Mouse (Mus musculus): ENCODE measurements around the gene Kifc3. TPM values are rescaled to one million over a fixed set of nuclear protein-coding genes. Genes with fewer than 3 reads are reported as not detected.

Kifc3 gene
- polyA plus RNA-seq, 1 experiment from 2014 or later = 3.2 TPM

DNA sequence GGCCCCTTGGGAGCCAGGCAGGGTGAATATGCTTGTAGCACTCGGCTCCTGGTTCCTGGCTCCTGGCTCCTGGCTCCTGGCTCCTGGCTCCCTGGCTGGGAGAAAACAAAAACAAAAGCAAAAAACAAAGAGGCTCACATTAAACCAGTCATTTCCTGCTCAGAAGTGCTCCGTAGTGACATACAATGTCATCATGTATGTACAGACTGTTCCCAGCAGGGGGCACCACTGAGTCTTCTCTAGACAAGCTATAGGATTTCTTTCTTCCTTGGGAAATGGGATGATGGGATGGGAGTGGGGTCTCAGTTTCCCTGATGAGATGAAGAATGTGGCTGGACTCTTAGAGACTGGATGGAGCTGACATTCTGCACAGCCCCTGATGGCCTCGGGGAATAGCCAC, 135.0 kb downstream of the Kifc3 start:
- H3K9ac ChIP-seq = no peak overlapping the region
- no peaks in the 10 kb centered on the region for H3K36me3 ChIP-seq
- no peak overlapping the region for H3K27ac ChIP-seq
- H3K27me3 ChIP-seq = no peaks in the 10 kb centered on the region
- DNase-seq (peak; percentile 54), ATAC-seq (ENCODE audit: low read depth) (no peak)
- no peak overlapping the region for H3K4me3 ChIP-seq (replicated peaks)
- no peaks in the 10 kb centered on the region for H3K9me3 ChIP-seq (replicated peaks)
- H3K4me1 ChIP-seq (replicated peaks) = 0 out of 2 replicates have a peak, but pooled peaks cover 3% of the 10 kb centered on the region
- WGBS (ENCODE audit: insufficient replicate concordance) = 40% methylated on average over 3 of the region's 3 CpGs
- no peak overlapping the region for H3K4me2 ChIP-seq

DNA sequence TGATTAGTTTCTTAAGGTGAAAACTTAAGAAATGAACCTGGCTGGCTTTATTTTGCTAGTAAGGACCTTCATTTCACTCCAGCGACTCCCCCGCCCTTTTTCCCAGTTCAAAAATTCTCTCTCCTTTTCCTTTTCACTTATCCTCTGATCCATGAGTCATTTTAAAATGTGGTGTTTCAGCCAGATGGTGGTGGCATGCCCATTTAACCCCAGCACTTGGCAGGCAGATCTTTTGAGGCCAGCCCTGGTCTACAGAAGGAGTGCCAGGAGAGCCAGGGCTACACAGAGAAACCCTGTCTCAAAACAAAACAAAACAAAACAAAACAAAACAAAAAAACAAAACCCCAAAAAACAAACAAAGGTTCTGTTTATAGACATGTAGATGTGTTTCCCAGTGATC, 138.1 kb downstream of the Kifc3 start:
- H3K9ac ChIP-seq = no peak overlapping the region
- 49% methylated on average over 2 of the region's 2 CpGs for WGBS (ENCODE audit: insufficient replicate concordance)
- H3K36me3 ChIP-seq = no peaks in the 10 kb centered on the region
- no peak for DNase-seq
- peaks cover 11% of the 10 kb centered on the region for H3K4me1 ChIP-seq (replicated peaks)
- no peaks in the 10 kb centered on the region for H3K27me3 ChIP-seq
- ATAC-seq (ENCODE audit: low read depth) = no peak
- no peaks in the 10 kb centered on the region for H3K9me3 ChIP-seq (replicated peaks)
- H3K4me3 ChIP-seq (replicated peaks) = no peak overlapping the region
- no peak overlapping the region for H3K27ac ChIP-seq
- no peak overlapping the region for H3K4me2 ChIP-seq

DNA sequence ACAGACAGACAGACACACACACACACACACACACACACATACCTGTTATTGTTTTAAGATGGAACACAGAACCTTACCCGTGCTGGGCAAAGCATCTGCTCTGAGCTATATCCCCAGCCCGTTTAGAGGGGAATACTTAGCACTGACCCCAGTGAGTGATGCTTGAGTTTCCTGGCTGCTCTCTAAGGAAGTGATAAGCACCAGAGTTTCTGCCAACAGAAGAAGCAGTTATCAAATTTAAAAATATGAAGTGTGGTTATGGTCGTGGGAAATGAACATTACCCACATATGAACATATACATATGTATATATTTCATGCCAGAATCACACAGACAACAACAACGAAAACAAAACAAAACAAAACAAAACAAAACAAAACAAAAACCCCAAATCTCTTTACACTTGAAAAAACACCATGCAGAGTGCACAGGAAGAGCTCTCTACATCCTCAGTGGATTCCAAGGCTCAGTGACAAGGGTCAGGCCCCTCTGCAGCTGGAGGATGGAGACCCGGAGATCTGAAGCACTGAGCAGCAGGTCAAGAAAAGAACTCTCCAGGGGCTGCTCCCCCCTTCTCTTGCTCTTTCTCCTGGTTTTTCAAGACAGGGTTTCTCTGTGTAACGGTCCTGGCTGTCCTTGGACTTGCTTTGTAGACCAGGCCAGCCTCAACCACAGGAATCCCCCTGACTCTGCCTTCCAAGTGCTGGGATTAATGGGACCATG, 142.6 kb downstream of the Kifc3 start:
- Histone ChIP-seq H3K27me3 (no peaks in the 10 kb centered on the region), H3K4me1 (replicated peaks) (peaks cover 48% of the 10 kb centered on the region), H3K4me3 (replicated peaks) (no peak overlapping the region), H3K4me2 (no peak overlapping the region), H3K36me3 (no peaks in the 10 kb centered on the region), H3K9me3 (replicated peaks) (no peaks in the 10 kb centered on the region), H3K27ac (peak overlapping the region; percentile 32; the same call in 1 of the 2 replicates), H3K9ac (no peak overlapping the region)
- ATAC-seq (ENCODE audit: low read depth) (no peak), DNase-seq (no peak)
- 34% methylated on average over 6 of the region's 6 CpGs for WGBS (ENCODE audit: insufficient replicate concordance)

DNA sequence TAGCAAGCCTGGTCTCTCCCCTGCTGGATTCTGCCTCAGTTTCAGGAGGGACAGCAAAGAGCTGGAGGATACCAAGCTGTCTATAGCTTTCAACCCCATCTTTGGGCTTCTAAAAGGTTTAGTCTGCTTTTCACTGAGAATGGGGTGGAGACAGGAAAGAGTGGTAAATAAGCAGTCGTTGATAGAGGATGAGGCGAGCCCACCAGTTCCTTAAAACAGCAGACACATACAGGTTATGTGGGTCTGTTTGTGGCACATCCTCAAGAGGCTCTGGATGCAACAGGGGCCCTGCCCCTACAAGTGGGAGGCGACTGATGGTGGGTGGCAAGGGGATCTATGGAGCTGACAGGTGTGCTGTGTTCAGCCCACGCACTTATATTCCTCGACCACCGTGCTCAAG, 144.0 kb downstream of the Kifc3 start:
- peaks cover 57% of the 10 kb centered on the region for H3K4me1 ChIP-seq (replicated peaks)
- no peak overlapping the region for H3K9ac ChIP-seq
- H3K9me3 ChIP-seq (replicated peaks) = no peaks in the 10 kb centered on the region
- H3K4me3 ChIP-seq (replicated peaks) = no peak overlapping the region
- no peak for ATAC-seq (ENCODE audit: low read depth)
- no peaks in the 10 kb centered on the region for H3K36me3 ChIP-seq
- H3K4me2 ChIP-seq = no peak overlapping the region
- DNase-seq = no peak
- WGBS (ENCODE audit: insufficient replicate concordance) = 17% methylated on average over 6 of the region's 6 CpGs
- peak overlapping the region; percentile 13; the same call in 1 of the 2 replicates for H3K27ac ChIP-seq
- H3K27me3 ChIP-seq = no peaks in the 10 kb centered on the region

DNA sequence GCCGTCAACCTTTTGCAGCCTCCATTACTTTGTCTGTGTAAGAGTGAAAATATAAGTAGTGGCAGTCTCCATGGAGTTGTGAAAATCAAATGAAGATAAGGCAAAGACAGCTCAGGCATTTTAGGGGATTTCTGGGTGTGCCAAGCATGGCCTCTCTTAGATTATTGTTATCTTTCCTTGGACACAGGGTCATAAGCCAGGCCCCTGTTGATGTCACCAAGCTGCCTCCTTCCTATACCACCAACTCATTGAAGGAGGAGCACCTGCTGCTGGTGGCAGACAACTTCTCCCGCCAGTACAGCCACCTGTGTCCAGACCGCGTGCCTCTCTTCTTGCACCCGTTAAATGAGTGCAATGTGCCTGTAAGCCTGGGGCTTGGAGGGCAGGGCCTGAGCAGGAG, 146.2 kb downstream of the Kifc3 start:
- no peaks in the 10 kb centered on the region for H3K27me3 ChIP-seq
- ATAC-seq (ENCODE audit: low read depth) (peak; percentile 85), DNase-seq (peak; percentile 58)
- H3K36me3 ChIP-seq = no peaks in the 10 kb centered on the region
- peaks cover 57% of the 10 kb centered on the region for H3K4me1 ChIP-seq (replicated peaks)
- H3K9me3 ChIP-seq (replicated peaks) = no peaks in the 10 kb centered on the region
- H3K9ac ChIP-seq = no peak overlapping the region; the same call in 1 of the 2 replicates
- 30% methylated on average over 5 of the region's 5 CpGs for WGBS (ENCODE audit: insufficient replicate concordance)
- no peak overlapping the region for H3K4me3 ChIP-seq (replicated peaks)
- peak overlapping the region; percentile 41 for H3K4me2 ChIP-seq
- H3K27ac ChIP-seq = peak overlapping the region; percentile 23

DNA sequence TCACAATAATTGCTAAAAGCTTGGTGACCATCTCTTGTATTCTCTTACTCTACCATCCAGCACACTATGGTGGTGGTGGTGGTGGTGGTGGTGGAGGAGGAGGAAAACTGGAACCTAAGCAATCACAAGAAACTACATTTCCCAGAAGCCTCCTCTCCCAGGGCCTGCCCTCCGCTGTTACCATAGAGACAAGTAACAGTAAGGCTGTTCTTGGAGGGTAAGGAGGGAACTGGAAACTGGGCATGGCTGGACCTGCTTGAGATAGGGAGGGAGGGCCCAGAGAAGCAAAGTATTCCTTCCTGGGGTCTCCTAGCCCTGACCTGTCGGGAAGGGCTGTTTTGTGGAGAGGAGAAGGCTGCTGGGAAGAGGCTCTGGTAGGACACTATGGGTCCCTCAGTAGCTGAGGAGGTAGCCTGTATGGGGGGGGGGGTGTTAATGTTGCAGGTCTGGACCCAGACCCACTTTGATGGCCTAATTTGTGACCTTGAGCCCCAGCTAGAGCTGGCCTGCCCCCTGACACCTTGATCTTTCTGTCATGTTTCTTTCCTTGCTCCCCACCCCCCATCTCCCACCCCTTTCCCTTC, 147.6 kb downstream of the Kifc3 start, which contains the start of gene Drc7:
TSS of gene Drc7 (plus strand) at position 177 of the 584 bp plus-strand sequence.
- DNase-seq (peak; percentile 21), ATAC-seq (ENCODE audit: low read depth) (peak; percentile 35; the same call in 1 of the 2 replicates)
- whole genome bisulfite sequencing (ENCODE audit: insufficient replicate concordance) = 30% methylated on average over 2 of the region's 2 CpGs
- Histone ChIP-seq H3K27ac (peak within 1 kb of the TSS; percentile 16; the same call in 1 of the 2 replicates), H3K9ac (no peak within 1 kb of the TSS), H3K36me3 (no peaks in the 10 kb centered on the region), H3K9me3 (replicated peaks) (no peaks in the 10 kb centered on the region), H3K4me3 (replicated peaks) (no peak within 1 kb of the TSS), H3K27me3 (no peaks in the 10 kb centered on the region), H3K4me2 (no peak within 1 kb of the TSS; the same call in 1 of the 2 replicates), H3K4me1 (replicated peaks) (peaks cover 52% of the 10 kb centered on the region)

DNA sequence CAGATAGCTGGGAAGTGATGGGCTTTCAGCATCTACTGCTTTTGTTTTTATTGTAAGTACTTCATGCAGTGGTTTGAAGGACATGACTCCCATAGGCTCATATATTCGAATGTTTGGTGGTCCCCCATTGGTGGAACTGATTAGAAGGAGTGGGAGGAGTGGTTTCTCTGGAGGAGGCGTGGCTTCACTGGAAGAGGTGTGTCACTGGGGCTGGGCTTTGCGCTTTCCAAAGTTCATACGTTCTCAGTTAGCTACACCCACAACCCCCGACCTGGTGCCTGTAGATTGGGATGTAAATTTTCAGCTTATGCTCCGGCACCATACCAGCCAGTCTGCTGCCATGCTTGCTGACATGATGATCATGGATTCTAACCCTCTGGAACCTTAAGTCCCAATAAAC, 148.2 kb downstream of the Kifc3 start:
- Histone ChIP-seq H3K27me3 (no peaks in the 10 kb centered on the region), H3K4me3 (replicated peaks) (no peak overlapping the region), H3K4me1 (replicated peaks) (peaks cover 48% of the 10 kb centered on the region), H3K9ac (no peak overlapping the region), H3K9me3 (replicated peaks) (no peaks in the 10 kb centered on the region), H3K27ac (no peak overlapping the region; the same call in 1 of the 2 replicates), H3K36me3 (no peaks in the 10 kb centered on the region), H3K4me2 (no peak overlapping the region)
- 38% methylated on average over 6 of the region's 6 CpGs for WGBS (ENCODE audit: insufficient replicate concordance)
- DNase-seq (peak; percentile 34), ATAC-seq (ENCODE audit: low read depth) (peak; percentile 57)

Other genes with a start within 250 kb of the Kifc3 start
- 42.7 and 55.6 TPM in 2 replicates for gene Adgrg1, start 228.1 kb downstream of the Kifc3 start, polyA plus RNA-seq (2015; fragmentation: Nextera tagmentation; extraction: Ambion mirVana)
- gene Adgrg3, start 185.1 kb downstream of the Kifc3 start, polyA plus RNA-seq (2015; fragmentation: Nextera tagmentation; extraction: Ambion mirVana) = 5.5 and 6.0 TPM in 2 replicates
- 0.19 and 0.21 TPM in 2 replicates for gene Drc7, start 147.7 kb downstream of the Kifc3 start, polyA plus RNA-seq (2015; fragmentation: Nextera tagmentation; extraction: Ambion mirVana)
- 14.8 and 15.4 TPM in 2 replicates for gene Katnb1, start 121.6 kb downstream of the Kifc3 start, polyA plus RNA-seq (2015; fragmentation: Nextera tagmentation; extraction: Ambion mirVana)
- gene Cngb1, start 103.8 kb upstream of the Kifc3 start, polyA plus RNA-seq (2015; fragmentation: Nextera tagmentation; extraction: Ambion mirVana) = not detected in 2 replicates
- not detected in 2 replicates for gene Tepp, start 107.8 kb upstream of the Kifc3 start, polyA plus RNA-seq (2015; fragmentation: Nextera tagmentation; extraction: Ambion mirVana)
- gene Zfp319, start 129.1 kb upstream of the Kifc3 start, polyA plus RNA-seq (2015; fragmentation: Nextera tagmentation; extraction: Ambion mirVana) = 0.78 and 1.2 TPM in 2 replicates
- gene Usb1, start 129.5 kb upstream of the Kifc3 start, polyA plus RNA-seq (2015; fragmentation: Nextera tagmentation; extraction: Ambion mirVana) = 13.0 and 15.2 TPM in 2 replicates
- gene Mmp15, start 149.5 kb upstream of the Kifc3 start, polyA plus RNA-seq (2015; fragmentation: Nextera tagmentation; extraction: Ambion mirVana) = 0.86 and 1.1 TPM in 2 replicates
- 41.2 TPM in 2 replicates for gene Cfap20, start 232.1 kb upstream of the Kifc3 start, polyA plus RNA-seq (2015; fragmentation: Nextera tagmentation; extraction: Ambion mirVana)

Measured in liver, embryonic 13.5 days (tissue).